Mouse (Mus musculus): ENCODE data around the gene Pdcl.

DNA sequence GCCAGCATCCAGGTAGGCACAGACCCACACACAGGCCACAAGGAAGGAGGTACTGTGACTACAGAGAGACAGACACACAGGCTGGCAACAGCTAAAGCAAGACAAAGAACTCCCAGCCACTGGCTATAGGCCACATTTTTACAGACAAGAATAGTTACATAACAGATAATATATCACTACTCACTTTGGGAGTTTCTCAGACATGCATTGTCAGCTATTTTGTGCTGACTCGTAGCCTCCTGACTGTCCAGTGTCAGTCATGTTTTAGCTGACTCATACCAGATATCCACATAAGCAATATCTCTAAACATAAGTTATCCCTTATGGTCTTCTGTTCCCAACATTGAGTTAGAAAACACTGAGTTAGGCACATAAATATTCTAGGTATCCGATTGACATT, 25.8 kb downstream of the Pdcl start:
- TF ChIP-seq CTCF (IDR thresholded peaks at IDR 0.05; ENCODE audit: borderline replicate concordance, insufficient read depth, low read depth, low read length) (no peak), POLR2A (IDR thresholded peaks at IDR 0.05; ENCODE audit: borderline replicate concordance, insufficient read depth, low read length) (no peak)

Data from cerebellum, adult 2 months (tissue).